Mouse (Mus musculus) megakaryocyte, embryonic 14.5 days (primary cell): ENCODE data around the gene Ankrd52.

Source experiments
- FLI1 ChIP-seq: IDR thresholded peaks from 2 replicates; pipeline ENCODE4 v1.6.1; 2012; ENCODE audit warnings: low read length, inconsistent platforms, mixed read lengths
- GATA1 ChIP-seq: IDR thresholded peaks from 3 replicates; pipeline ENCODE4 v1.6.1; 2012; ENCODE audit warnings: mixed read lengths, low read length, inconsistent platforms, borderline replicate concordance

GRCm38 (mm10) chr10:128408591-128409535, 31.9 kb downstream of the Ankrd52 start:
- TF ChIP-seq GATA1 (no peak), FLI1 (no peak)
